Mouse (Mus musculus): Measurements from ENCODE around the gene Calb2. TPM values are rescaled to one million over a fixed set of nuclear protein-coding genes. Genes with fewer than 3 reads are reported as not detected.

Calb2 gene
- polyA plus RNA-seq, 3 experiments from 2014 or later = not detected

DNA sequence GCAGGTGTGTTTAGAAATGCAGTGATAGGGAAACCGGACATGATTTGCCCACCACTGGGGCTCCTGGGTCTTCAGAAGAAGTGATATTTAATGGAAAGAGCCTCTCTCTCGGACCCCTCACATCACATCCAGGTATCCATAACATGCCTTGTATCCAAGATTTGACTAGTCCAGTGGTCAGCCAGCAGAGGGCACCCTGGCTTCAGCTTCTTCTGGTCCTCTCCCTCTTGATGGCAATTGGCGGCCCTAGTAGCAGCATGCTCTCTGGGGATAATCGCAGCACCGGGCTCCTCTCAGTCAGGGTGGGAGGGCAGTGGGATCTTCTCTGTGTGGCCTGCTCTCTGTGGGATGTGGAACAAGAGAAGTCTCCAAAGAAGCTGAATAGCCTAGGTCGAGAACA lies 48.3 kb downstream of the Calb2 start:
- ATAC-seq = no peak

DNA sequence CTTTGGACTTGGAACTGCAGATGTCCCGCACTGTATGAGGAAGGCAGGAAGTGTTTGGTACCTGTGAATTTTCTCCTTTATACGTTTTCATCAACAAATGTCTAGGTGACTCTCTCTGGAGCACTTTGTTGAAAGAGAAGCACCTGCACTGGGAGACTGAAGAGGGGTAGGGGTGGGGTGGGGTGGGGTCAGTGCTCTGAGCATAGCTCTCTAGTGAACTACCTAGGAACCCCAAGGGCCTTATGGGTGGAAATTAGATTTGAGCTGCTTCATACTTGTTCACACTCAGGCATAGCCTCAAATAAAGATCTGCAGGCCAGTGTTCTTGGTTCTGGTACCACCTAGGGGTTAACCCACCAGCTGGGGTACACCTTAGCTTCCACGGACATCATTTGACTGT lies 65.4 kb downstream of the Calb2 start, which contains the start of gene Gm17720:
Gm17720 (minus strand) TSS at position 101 of the 400 bp plus-strand sequence.
- ATAC-seq = no peak

DNA sequence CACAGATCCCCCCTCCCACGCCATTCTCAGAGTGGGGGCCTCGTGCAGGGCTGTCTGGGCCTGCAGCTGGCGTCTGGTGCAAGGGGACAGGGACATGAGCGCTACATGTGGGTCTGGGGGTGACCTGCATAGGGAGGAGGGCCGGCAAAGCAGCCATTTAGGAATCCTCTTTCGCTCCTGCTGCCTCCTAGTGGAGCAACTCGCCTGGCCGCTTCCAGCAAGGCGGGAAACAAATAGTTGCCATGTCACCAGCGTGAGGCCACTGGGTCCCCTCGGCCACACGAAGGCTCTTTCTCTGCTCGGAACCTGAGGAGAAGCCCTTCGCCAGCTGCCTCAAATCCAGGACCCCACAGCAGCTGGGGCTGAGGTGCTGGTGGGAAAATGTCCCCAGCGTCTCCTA lies 66.3 kb downstream of the Calb2 start:
- ATAC-seq = no peak

DNA sequence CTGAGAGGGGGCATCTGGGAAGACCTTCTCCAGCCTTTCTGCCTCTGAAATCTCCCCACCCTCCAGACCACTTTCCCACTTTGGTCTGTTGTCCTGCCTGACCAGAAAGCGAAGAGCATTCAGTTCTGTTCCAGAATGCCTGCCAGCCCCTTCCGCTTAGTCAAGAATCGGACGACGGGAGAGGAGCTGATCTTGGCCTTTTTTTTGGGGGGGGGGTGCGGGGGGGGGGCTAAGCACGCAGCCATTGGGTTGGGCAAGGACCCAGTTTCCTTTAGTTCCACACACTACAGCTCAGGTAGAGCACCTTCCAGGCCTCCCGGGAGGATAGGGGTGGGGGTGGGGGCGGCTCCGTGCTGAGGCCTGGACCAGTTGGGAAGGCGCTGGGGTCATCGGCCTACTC lies 67.1 kb downstream of the Calb2 start, which contains the start of gene Gm21964:
Gm21964 (plus strand) TSS at position 301 of the 400 bp plus-strand sequence.
- ATAC-seq = no peak

DNA sequence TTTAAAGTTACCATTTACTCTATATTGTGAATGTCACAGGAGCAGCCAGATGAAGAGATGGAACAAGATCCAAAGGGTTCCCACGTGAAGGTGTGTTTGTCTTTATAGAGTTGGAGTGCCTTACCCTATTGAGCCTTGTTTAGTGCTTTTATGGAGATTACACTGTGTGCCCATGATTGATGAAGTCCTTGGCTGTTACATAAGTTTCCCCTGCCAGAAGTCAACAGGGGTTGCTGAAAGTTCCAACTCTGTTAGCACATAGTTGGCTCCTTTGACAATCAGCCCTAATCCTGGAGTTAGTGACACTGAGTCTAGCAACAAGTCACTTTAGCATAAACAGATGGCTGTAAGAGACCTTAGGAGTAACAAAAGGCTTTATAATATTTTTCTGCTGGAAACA lies 76.1 kb downstream of the Calb2 start:
- no peak for ATAC-seq

Other genes with a start within 250 kb of the Calb2 start
- not detected for gene Marveld3, start 206.0 kb downstream of the Calb2 start, polyA plus RNA-seq (2017; shearing (Covaris generic))
- gene Tat, start 177.8 kb downstream of the Calb2 start, polyA plus RNA-seq (2017; shearing (Covaris generic)) = not detected
- gene Chst4, start 128.5 kb downstream of the Calb2 start, polyA plus RNA-seq (2017; shearing (Covaris generic)) = not detected
- gene Zfp612, start 88.5 kb downstream of the Calb2 start, polyA plus RNA-seq (2017; shearing (Covaris generic)) = 1 to 10 TPM; 3.0 to 7.1 (median 4.1) TPM
- not detected for gene Gm21964, start 67.0 kb downstream of the Calb2 start, polyA plus RNA-seq (2017; shearing (Covaris generic))
- not detected for gene Gm17720, start 65.5 kb downstream of the Calb2 start, polyA plus RNA-seq (2017; shearing (Covaris generic))
- gene Cmtr2, start 47.5 kb upstream of the Calb2 start, polyA plus RNA-seq (2017; shearing (Covaris generic)) = 1 to 10 TPM; 5.8 to 9.5 (median 6.9) TPM
- under 1 TPM in 1 of 3 experiments, not detected in 2; 0.20 TPM for gene Hydin, start 98.8 kb upstream of the Calb2 start, polyA plus RNA-seq (2017; shearing (Covaris generic))